Mouse (Mus musculus) forebrain, embryonic 11.5 days (tissue): ENCODE data around the gene Phf21b. TPM values are rescaled to one million over a fixed set of nuclear protein-coding genes. Genes with fewer than 3 reads are reported as not detected.

Experiments
- ATAC-seq: fragments of 200-750 bp; cut with Nextera tagmentation; replicated peaks from 2 replicates; pipeline ENCODE4 v1.8.0; 2017; ENCODE audit warnings: moderate TSS enrichment; ENCODE audit not compliant: low FRiP score
- DNase-seq: peaks from one replicate; pipeline ENCODE4 v3.0.0-alpha.2; 2017; ENCODE audit warnings: low spot score
- H3K27ac ChIP-seq: fragments of 300-500 bp; sonication (generic); 2 replicates; pipeline ENCODE4 v1.5.1; 2014; ENCODE audit warnings: low read depth, low read length
- H3K27me3 ChIP-seq: fragments of 300-500 bp; sonication (generic); 2 replicates; pipeline ENCODE4 v1.6.1; 2014; ENCODE audit warnings: mild to moderate bottlenecking, low read length, mixed read lengths; ENCODE audit not compliant: control insufficient read depth, insufficient read depth
- H3K36me3 ChIP-seq: fragments of 300-500 bp; sonication (generic); 2 replicates; pipeline ENCODE4 v1.6.1; 2014; ENCODE audit warnings: mild to moderate bottlenecking, low read length, moderate library complexity, mixed read lengths; ENCODE audit not compliant: control insufficient read depth, insufficient read depth
- H3K4me1 ChIP-seq: fragments of 300-500 bp; sonication (generic); replicated peaks from 2 replicates; pipeline ENCODE4 v1.6.1; 2014; ENCODE audit warnings: low read length, mixed read lengths; ENCODE audit not compliant: control insufficient read depth, insufficient read depth
- H3K4me2 ChIP-seq: fragments of 300-500 bp; sonication (generic); 2 replicates; pipeline ENCODE4 v1.6.1; 2014; ENCODE audit warnings: low read depth, mild to moderate bottlenecking, low read length, moderate library complexity, mixed read lengths; ENCODE audit not compliant: severe bottlenecking
- H3K4me3 ChIP-seq: fragments of 300-500 bp; sonication (generic); 2 replicates; pipeline ENCODE4 v1.5.1; 2014; ENCODE audit warnings: low read depth, low read length
- H3K9ac ChIP-seq: fragments of 300-500 bp; sonication (generic); 2 replicates; pipeline ENCODE4 v1.6.1; 2014; ENCODE audit warnings: low read length
- H3K9me3 ChIP-seq: fragments of 300-500 bp; sonication (generic); 2 replicates; pipeline ENCODE4 v1.6.1; 2016; ENCODE audit warnings: low read length, mixed read lengths; ENCODE audit not compliant: control insufficient read depth
- WGBS: fragments of 180-500 bp; shearing (Covaris S2); extraction: QIAGEN DNeasy Blood & Tissue Kit; methylation state at CpG from one replicate; pipeline ENCODE4 v1.1.7; 2014; 5-methylcytosine and 5-hydroxymethylcytosine counted together
- polyA plus RNA-seq: library from polyadenylated mRNA; unstranded; fragments of >200 nt; fragmentation: Nextera tagmentation; extraction: Ambion mirVana; gene quantifications from 2 replicates; pipeline ENCODE4 v1.2.1, GENCODE M21; 2014

The Phf21b gene
- polyA plus RNA-seq, 1 experiment from 2014 or later, result 26.6 TPM

DNA sequence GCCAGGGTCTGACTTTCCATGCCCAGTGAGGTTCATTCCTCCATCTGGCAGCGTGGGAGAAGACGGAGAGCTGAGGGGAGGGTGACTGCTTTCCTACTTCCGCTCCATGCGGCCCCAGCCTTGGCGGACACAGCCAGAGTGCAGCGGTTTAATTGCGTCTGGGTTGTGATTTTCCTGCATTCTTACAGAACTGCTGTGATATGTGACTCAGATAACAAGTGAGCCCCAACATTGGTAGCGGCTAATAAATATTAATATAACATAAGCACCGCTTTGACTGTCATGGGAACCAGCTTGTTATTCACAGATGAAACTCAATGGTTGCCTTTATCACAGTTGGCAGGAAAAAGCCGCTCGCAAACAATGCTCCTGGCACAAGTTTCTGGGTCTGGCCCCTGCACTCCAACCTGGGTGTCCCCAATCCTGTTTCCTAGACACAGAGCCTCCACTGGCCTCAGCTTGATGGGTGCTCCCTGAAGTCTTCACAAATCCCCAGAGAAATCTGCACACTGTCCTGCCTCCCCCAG lies 43.0 kb downstream of the Phf21b start:
- DNase-seq (no peak), ATAC-seq (no peak)
- 86% methylated on average over 11 of the region's 11 CpGs for WGBS
- Histone ChIP-seq H3K9ac (no peak overlapping the region), H3K27ac (no peak overlapping the region), H3K4me2 (no peak overlapping the region), H3K4me1 (no peaks in the 10 kb centered on the region), H3K9me3 (no peaks in the 10 kb centered on the region), H3K36me3 (no peaks in the 10 kb centered on the region), H3K27me3 (no peaks in the 10 kb centered on the region), H3K4me3 (no peak overlapping the region)

DNA sequence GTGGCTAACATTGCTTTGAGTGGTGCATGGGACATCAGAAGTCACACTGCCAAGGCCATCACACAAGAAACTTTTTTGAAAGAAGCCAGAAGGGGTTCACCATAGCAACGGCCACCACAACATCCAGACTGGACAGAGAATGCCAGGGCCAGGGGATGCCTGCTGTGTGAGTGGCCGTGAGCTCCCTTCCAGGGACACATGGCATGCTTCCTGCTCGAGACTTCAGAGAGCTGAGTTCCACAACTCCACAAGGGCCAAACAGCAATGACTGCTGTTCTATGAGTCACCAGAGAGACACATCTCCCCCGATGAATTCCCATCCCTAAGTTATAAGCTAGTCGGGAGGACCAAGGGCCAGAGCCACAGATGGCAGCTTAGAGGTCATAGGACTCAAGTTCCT lies 44.7 kb downstream of the Phf21b start:
- Histone ChIP-seq H3K27ac (no peak overlapping the region), H3K4me1 (no peaks in the 10 kb centered on the region), H3K27me3 (no peaks in the 10 kb centered on the region), H3K36me3 (no peaks in the 10 kb centered on the region; the same call in 1 of the 2 replicates), H3K4me2 (no peak overlapping the region), H3K9me3 (no peaks in the 10 kb centered on the region), H3K9ac (no peak overlapping the region), H3K4me3 (no peak overlapping the region)
- ATAC-seq (no peak), DNase-seq (no peak)
- WGBS, result 75% methylated on average over 5 of the region's 5 CpGs

DNA sequence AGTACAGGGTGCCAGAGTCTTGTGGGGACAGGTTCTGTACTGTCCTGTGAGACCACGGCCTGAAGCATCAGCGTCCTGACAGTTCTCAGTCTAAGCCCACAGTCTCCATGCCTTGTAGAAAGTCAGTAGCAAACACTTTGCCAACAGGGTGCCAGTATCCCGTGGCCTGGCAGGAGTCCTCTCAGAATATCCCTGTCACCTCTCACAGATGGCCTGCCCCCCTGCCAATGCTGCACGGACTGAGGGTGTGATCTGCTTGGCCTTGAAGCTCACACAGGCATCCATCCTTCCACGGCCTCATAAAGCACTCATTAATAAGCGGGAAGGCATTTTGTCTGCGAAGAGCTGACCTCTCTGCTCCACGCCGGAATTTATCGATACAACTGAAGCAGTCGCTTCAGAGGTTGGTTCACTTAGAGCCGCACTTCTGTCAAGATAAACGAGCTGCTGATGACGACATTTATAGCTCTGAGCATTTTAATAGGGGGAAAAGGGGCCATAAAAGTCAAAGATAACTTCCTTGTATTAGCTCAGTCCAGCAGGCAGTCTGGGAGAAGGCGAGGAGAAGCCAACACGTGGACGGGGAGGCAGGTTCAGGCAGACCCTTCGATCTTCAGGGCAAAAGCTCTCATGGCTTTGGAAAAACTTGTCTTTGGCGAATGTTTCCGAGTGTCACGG lies 46.4 kb downstream of the Phf21b start:
- Histone ChIP-seq H3K4me2 (no peak overlapping the region), H3K27ac (no peak overlapping the region), H3K9ac (no peak overlapping the region), H3K9me3 (no peaks in the 10 kb centered on the region), H3K4me3 (no peak overlapping the region), H3K27me3 (no peaks in the 10 kb centered on the region), H3K36me3 (peaks cover 7% of the 10 kb centered on the region), H3K4me1 (no peaks in the 10 kb centered on the region)
- DNase-seq, result no peak
- WGBS, result 87% methylated on average over 21 of the region's 21 CpGs
- ATAC-seq, result no peak

DNA sequence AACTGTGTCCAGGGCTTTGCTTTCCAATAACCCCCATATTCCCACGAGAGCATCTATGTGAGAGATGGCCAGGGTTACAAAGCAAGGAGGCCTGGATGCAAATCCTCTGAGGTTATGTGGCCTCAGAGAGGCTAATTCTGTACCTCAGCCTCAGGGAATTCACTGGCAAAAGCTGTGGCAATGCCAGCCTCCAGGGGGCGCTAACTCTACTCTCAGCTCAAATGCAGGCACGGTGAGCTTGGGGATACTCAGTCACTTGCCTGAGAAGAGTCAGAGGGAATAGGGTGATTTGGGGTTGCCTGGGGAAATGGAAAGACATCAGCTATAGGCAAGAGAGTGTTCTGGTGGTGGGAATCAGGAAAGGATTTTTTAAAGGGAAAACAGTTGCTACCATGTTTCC lies 52.2 kb downstream of the Phf21b start:
- H3K9ac ChIP-seq, result no peak overlapping the region
- DNase-seq (peak; percentile 83), ATAC-seq (no peak)
- H3K36me3 ChIP-seq, result peaks cover 20% of the 10 kb centered on the region
- 47% methylated on average over 3 of the region's 3 CpGs for WGBS
- H3K27me3 ChIP-seq, result no peaks in the 10 kb centered on the region
- no peaks in the 10 kb centered on the region for H3K4me1 ChIP-seq
- H3K4me3 ChIP-seq, result no peak overlapping the region
- no peaks in the 10 kb centered on the region for H3K9me3 ChIP-seq
- H3K4me2 ChIP-seq, result no peak overlapping the region
- no peak overlapping the region for H3K27ac ChIP-seq

DNA sequence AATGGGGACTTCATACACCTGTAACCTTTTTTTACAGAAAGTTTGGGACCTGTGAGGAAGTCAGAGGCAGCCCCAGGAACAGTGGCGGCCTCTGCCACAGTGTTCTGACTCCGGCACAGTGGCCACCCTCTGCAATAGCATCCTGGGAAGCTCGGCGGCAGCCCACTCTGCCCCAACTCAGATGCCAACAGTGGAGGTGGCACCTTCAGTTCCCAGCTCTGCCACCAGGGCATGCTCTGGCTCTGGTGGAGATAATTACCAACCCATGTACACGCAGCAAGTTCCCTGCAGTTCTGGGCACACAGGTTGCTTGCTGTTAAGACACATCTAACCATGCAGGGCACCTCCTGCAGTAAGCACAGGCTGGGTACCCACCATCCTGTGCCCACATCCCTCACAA lies 55.7 kb downstream of the Phf21b start:
- H3K36me3 ChIP-seq, result peaks cover 42% of the 10 kb centered on the region
- no peak overlapping the region for H3K4me2 ChIP-seq
- no peak overlapping the region for H3K9ac ChIP-seq
- no peaks in the 10 kb centered on the region for H3K9me3 ChIP-seq
- H3K4me1 ChIP-seq, result no peaks in the 10 kb centered on the region
- DNase-seq (peak; percentile 67), ATAC-seq (no peak)
- no peaks in the 10 kb centered on the region for H3K27me3 ChIP-seq
- no peak overlapping the region for H3K27ac ChIP-seq
- no peak overlapping the region for H3K4me3 ChIP-seq
- WGBS, result 91% methylated on average over 5 of the region's 5 CpGs

DNA sequence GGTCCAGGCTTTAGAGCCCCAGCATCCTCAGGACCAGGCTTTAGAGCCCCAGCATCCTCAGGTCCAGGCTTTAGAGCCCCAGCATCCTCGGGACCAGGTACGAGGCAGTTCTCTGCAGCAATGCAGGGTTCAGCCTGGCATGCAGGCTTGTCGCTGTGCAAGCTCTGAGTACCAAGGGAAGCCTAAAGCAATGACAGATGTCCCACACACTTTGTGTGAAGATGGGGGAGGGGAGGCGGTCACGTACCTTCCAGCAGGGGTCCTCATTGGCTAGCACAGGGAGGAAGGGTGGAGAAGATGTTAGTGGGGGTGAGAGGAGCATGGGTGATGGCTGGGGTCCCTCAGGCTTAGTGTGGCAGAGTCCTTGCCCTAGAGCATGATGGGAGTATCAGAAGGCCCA lies 62.2 kb downstream of the Phf21b start:
- H3K27me3 ChIP-seq, result no peaks in the 10 kb centered on the region
- no peaks in the 10 kb centered on the region for H3K4me1 ChIP-seq
- peaks cover 35% of the 10 kb centered on the region for H3K36me3 ChIP-seq
- H3K9ac ChIP-seq, result no peak overlapping the region
- no peak overlapping the region for H3K4me3 ChIP-seq
- no peak overlapping the region for H3K4me2 ChIP-seq
- 81% methylated on average over 5 of the region's 5 CpGs for whole genome bisulfite sequencing
- DNase-seq (no peak), ATAC-seq (no peak)
- H3K27ac ChIP-seq, result no peak overlapping the region
- H3K9me3 ChIP-seq, result no peaks in the 10 kb centered on the region

DNA sequence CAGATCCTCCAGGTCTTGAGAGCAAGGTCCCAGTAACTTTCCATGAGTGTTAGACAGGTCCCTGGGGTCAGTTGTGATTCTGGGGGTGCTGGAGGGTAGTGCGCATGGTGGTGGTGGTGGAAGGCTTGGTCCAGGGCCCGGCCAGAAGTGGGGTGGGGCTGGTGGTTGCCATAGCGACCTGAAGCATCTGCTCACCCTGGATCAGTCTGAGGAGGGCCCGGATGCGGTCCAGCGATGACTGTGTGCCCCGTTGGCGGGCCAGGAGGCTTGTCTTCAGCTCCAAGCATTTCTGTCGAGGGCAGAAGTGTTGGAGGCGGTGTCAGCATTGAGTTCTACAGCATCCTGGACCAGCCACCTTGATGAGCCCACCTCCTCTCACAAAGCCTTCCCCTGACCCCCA lies 68.7 kb downstream of the Phf21b start:
- Histone ChIP-seq H3K27ac (no peak overlapping the region), H3K9ac (no peak overlapping the region), H3K4me1 (no peaks in the 10 kb centered on the region), H3K4me2 (no peak overlapping the region), H3K9me3 (no peaks in the 10 kb centered on the region), H3K36me3 (peaks cover 14% of the 10 kb centered on the region), H3K4me3 (no peak overlapping the region), H3K27me3 (no peaks in the 10 kb centered on the region)
- ATAC-seq (no peak), DNase-seq (no peak)
- WGBS, result 83% methylated on average over 10 of the region's 10 CpGs

DNA sequence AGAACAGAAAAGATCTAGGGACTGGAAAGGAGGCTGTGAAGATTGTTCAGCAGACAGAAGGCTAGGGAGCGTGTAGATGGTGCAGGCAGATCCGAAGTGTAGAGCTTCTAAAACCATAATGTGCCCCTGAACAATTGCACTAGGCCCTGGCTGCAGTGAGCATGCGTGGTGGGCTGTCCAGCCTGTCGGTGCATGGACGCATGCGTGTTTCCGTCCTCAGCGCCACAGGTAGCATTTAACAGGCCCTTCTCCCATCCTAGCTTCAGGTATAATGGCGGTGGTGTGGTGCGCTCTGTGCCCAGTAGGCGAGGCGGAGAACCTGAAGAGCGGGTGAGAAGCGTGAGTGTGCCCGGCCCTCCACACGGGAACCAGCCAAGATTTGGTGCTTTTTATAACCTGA lies 71.0 kb downstream of the Phf21b start:
- no peak for DNase-seq
- H3K9me3 ChIP-seq, result no peaks in the 10 kb centered on the region
- no peaks in the 10 kb centered on the region for H3K27me3 ChIP-seq
- WGBS, result 94% methylated on average over 16 of the region's 16 CpGs
- peaks cover 8% of the 10 kb centered on the region; the same call in 1 of the 2 replicates for H3K36me3 ChIP-seq
- no peaks in the 10 kb centered on the region for H3K4me1 ChIP-seq
- ATAC-seq, result no peak
- no peak overlapping the region for H3K4me2 ChIP-seq
- H3K9ac ChIP-seq, result no peak overlapping the region
- H3K4me3 ChIP-seq, result no peak overlapping the region
- H3K27ac ChIP-seq, result no peak overlapping the region

DNA sequence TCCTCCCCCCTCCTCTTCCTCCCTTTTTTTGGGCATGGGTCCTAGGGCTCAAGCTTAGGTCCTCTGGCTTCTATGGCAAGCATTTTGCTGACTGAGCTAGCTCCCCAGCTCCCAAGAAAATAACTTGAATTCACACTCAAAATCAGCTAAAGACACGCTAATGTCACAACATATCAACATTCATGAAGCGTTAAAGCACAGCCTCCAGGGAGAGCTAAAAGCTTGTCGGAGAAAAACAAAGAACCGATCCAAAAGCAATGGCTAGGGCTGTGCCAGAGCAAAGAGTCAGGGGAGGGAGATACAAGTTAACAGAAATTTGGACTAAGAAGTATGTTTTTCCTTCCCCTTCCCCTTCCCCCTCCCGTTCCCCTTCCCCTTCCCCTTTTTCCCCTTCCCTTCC lies 77.3 kb downstream of the Phf21b start:
- H3K27ac ChIP-seq, result no peak overlapping the region
- DNase-seq, result no peak
- H3K9me3 ChIP-seq, result no peaks in the 10 kb centered on the region
- H3K9ac ChIP-seq, result no peak overlapping the region
- H3K4me1 ChIP-seq, result peaks cover 4% of the 10 kb centered on the region; the same call in 1 of the 2 replicates
- WGBS, result 67% methylated on average over 5 of the region's 5 CpGs
- ATAC-seq, result no peak
- no peaks in the 10 kb centered on the region for H3K27me3 ChIP-seq
- no peaks in the 10 kb centered on the region for H3K36me3 ChIP-seq
- no peak overlapping the region for H3K4me3 ChIP-seq
- no peak overlapping the region for H3K4me2 ChIP-seq
